Mouse (Mus musculus) intestine, postnatal 0 days (tissue): ENCODE measurements around the gene Rxfp1. TPM values are rescaled to one million over a fixed set of nuclear protein-coding genes. Genes with fewer than 3 reads are reported as not detected.
"Not testable (repeated sequence)": the region's sequence is repeated elsewhere in the genome, so short reads cannot be mapped to it uniquely, and the experiment has no call there.

Experiments
- ATAC-seq: fragments of 200-750 bp; cut with Nextera tagmentation; 2 replicates; pipeline ENCODE4 v1.8.0; 2017; ENCODE audit warnings: mild to moderate bottlenecking, moderate TSS enrichment, moderate library complexity
- H3K27ac ChIP-seq: fragments of 300-500 bp; sonication (generic); 2 replicates; pipeline ENCODE4 v1.5.1; 2014; ENCODE audit warnings: mild to moderate bottlenecking, low read depth, low read length, moderate library complexity
- H3K27me3 ChIP-seq: fragments of 300-500 bp; sonication (generic); replicated peaks from 2 replicates; pipeline ENCODE4 v1.6.1; 2014; ENCODE audit warnings: low read length, mixed read lengths; ENCODE audit not compliant: control insufficient read depth, insufficient read depth
- H3K36me3 ChIP-seq: fragments of 300-500 bp; sonication (generic); 2 replicates; pipeline ENCODE4 v1.6.1; 2014; ENCODE audit warnings: mild to moderate bottlenecking, moderate library complexity; ENCODE audit not compliant: control insufficient read depth, insufficient read depth
- H3K4me1 ChIP-seq: fragments of 300-500 bp; sonication (generic); replicated peaks from 2 replicates; pipeline ENCODE4 v1.6.1; 2014; ENCODE audit warnings: antibody characterized with exemption, low read length, mixed read lengths; ENCODE audit not compliant: control insufficient read depth, insufficient read depth
- H3K4me2 ChIP-seq: fragments of 300-500 bp; sonication (generic); replicated peaks from 2 replicates; pipeline ENCODE4 v1.6.1; 2014; ENCODE audit warnings: low read depth, mild to moderate bottlenecking, moderate library complexity
- H3K4me3 ChIP-seq: fragments of 300-500 bp; sonication (generic); 2 replicates; pipeline ENCODE4 v1.5.1; 2014; ENCODE audit warnings: low read depth, low read length
- H3K9ac ChIP-seq: fragments of 300-500 bp; sonication (generic); 2 replicates; pipeline ENCODE4 v1.6.1; 2014; ENCODE audit warnings: mild to moderate bottlenecking, low read depth, low read length
- H3K9me3 ChIP-seq: fragments of 300-500 bp; sonication (generic); 2 replicates; pipeline ENCODE4 v1.6.1; 2016; ENCODE audit warnings: mixed run types; ENCODE audit not compliant: control insufficient read depth
- CTCF ChIP-seq: sonication (generic); IDR thresholded peaks from 2 replicates; pipeline ENCODE4 v1.5.1; 2016; ENCODE audit warnings: low read depth, mild to moderate bottlenecking, control low read depth, antibody characterized with exemption, moderate library complexity
- WGBS: fragments of 180-500 bp; shearing (Covaris S2); extraction: QIAGEN DNeasy Blood & Tissue Kit; methylation state at CpG from one replicate; pipeline ENCODE4 v1.1.7; 2014; 5-methylcytosine and 5-hydroxymethylcytosine counted together
- polyA plus RNA-seq: library from polyadenylated mRNA; unstranded; fragments of >200 nt; fragmentation: Nextera tagmentation; extraction: Ambion mirVana; gene quantifications from 2 replicates; pipeline ENCODE4 v1.2.1, GENCODE M21; 2015

Gene Rxfp1
- polyA plus RNA-seq, 1 experiment from 2014 or later: 0.03 TPM

DNA sequence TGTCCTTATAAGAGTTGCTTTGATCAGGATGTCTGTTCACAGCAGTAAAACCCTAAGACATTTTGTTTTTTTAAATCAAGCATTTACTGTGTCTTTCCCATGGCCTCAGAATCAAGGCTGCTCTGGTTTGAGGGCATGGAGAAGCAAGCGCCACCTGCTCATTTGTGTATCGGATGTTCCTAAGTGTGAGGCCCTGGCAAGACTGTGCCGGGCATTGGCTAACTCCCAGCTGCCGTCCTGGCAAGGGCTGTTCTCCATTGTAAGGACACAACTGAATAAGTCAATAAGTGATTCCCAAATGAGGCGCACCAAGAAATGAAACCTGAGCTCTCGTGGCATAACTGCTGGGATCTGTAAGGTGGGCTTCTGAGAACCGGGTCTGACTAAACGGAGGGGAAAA lies 31.2 kb downstream of the Rxfp1 start:
- no peak for ATAC-seq
- no peak overlapping the region for H3K4me3 ChIP-seq
- no peak overlapping the region for H3K4me2 ChIP-seq
- no peaks in the 10 kb centered on the region for H3K36me3 ChIP-seq
- no peaks in the 10 kb centered on the region for H3K4me1 ChIP-seq
- no peaks in the 10 kb centered on the region for H3K27me3 ChIP-seq
- H3K9ac ChIP-seq: no peak overlapping the region
- TF ChIP-seq CTCF: no peak
- H3K9me3 ChIP-seq: no peaks in the 10 kb centered on the region
- no peak overlapping the region for H3K27ac ChIP-seq
- WGBS: 90% methylated on average over 8 of the region's 8 CpGs

DNA sequence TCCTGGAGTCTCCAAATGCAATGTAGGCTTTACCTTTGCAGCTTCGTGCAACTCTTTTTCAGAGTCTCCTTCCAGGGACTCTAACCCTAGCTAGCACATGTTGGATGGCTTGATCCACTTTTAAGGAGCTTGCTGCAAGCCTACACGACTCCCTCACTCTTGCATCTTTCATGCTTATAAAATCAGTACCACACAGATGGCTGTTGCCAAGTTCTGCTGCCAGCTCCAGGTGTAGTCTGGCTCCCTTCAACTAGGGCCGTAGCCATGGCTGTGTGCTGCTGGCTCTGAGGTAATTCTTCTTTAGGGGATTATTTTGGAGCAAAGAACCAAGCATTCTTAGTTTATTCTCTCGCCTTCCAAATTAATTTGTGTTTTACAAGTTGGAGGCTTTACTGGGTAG lies 34.5 kb downstream of the Rxfp1 start:
- no peak for ATAC-seq
- H3K4me3 ChIP-seq: no peak overlapping the region
- H3K4me2 ChIP-seq: no peak overlapping the region
- H3K9me3 ChIP-seq: no peaks in the 10 kb centered on the region
- TF ChIP-seq CTCF: no peak
- H3K27me3 ChIP-seq: no peaks in the 10 kb centered on the region
- H3K4me1 ChIP-seq: no peaks in the 10 kb centered on the region
- no peaks in the 10 kb centered on the region for H3K36me3 ChIP-seq
- WGBS: 85% methylated on average over 4 of the region's 4 CpGs
- H3K9ac ChIP-seq: no peak overlapping the region
- no peak overlapping the region for H3K27ac ChIP-seq

DNA sequence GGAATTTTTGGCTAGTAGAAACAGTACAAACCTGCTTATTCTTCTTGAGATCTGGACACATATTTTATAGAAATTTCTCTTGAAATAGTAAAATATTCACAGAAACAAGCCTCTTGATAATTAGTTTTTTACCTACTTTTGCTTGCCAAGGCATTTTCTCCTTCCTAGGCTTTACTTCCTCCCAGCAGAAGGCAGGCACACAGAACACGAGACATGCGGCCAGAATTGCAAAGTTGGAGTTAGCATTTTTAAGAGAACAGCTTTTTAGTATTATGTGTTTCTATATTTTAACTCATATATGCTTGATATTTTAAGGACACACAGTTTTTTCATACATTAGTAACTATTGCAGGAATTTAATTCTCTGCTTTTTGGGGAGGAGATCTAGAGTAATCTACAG lies 45.7 kb downstream of the Rxfp1 start:
- Histone ChIP-seq H3K27ac (no peak overlapping the region), H3K36me3 (no peaks in the 10 kb centered on the region), H3K9me3 (no peaks in the 10 kb centered on the region), H3K4me2 (no peak overlapping the region), H3K27me3 (no peaks in the 10 kb centered on the region), H3K4me3 (no peak overlapping the region), H3K4me1 (no peaks in the 10 kb centered on the region), H3K9ac (no peak overlapping the region)
- ATAC-seq: no peak
- no peak for TF ChIP-seq CTCF
- WGBS: 94% methylated on average over 2 of the region's 2 CpGs

DNA sequence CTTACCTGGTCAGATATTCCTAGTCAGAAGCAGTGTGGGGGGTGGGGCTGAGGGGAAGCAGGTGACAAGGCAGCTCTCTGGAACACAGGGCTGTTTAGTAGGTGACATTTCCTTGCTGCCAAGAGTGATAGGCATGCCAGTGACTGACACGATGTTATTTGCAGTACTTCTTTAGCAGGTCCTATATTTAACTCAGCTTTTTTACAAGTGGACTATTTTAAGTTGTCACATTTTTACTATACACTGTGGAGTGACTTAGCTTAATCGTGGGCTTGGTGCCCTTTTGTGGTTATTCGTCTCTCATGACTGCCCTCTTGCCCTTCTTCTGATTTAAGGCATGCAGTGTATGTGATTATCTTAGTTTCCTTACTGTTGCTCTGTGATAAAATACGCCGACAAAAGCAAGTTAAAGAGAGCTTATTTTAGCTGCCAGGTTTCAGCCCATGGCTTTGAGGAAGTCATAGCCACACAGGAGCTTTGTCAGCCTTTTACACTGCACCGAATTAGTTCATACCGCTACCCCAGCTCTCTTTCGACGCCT lies 47.5 kb downstream of the Rxfp1 start:
- no peaks in the 10 kb centered on the region for H3K4me1 ChIP-seq
- H3K27me3 ChIP-seq: no peaks in the 10 kb centered on the region
- no peak overlapping the region for H3K27ac ChIP-seq
- no peaks in the 10 kb centered on the region for H3K9me3 ChIP-seq
- H3K4me2 ChIP-seq: no peak overlapping the region
- H3K9ac ChIP-seq: no peak overlapping the region
- ATAC-seq: no peak
- no peaks in the 10 kb centered on the region for H3K36me3 ChIP-seq
- 84% methylated on average over 9 of the region's 9 CpGs for WGBS
- no peak overlapping the region for H3K4me3 ChIP-seq
- no peak for TF ChIP-seq CTCF

DNA sequence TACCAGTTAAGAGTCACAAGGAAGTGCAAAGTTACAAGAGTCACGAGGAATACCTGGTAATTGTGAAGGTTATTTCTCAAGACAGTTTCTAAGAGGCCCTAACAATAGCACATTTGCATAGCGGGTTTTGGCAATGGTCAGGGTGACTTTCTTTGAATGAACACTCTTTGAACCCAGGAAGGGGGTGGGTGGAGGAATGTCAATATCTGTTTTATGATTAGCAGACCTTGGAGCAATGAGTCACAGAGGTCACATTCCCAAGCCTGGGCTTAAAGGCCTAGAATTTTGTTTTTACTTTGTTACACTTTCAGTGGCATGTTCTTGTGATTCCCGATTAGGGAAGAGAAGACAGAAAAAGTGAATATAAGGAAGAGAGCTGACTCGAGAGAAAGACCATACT lies 49.6 kb downstream of the Rxfp1 start:
- H3K4me1 ChIP-seq, ATAC-seq, H3K9ac ChIP-seq, H3K27me3 ChIP-seq, H3K4me2 ChIP-seq, H3K27ac ChIP-seq, H3K9me3 ChIP-seq, H3K36me3 ChIP-seq, H3K4me3 ChIP-seq: not testable (repeated sequence)
- WGBS: 76% methylated on average over 4 of the region's 4 CpGs

DNA sequence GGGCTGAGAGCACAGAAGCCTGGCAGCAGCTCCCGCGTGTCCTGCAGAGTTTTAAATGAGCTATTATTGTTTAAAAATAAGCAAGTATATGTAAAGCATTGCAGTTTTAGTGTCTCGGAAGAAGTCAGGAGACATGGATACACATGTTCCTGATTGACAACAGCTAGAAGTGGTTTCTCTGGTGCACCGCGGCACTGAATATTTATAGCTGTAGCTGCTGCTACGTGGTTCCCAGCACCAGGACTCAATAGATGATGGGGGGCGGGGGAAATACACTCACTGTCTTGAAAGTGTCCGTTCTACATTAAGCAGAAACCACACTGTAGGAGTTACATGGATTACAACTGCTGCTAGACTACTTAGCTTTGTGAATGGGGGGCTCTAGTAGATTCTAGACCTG lies 54.2 kb downstream of the Rxfp1 start:
- Histone ChIP-seq H3K36me3 (no peaks in the 10 kb centered on the region), H3K9ac (no peak overlapping the region), H3K4me3 (no peak overlapping the region), H3K27ac (no peak overlapping the region), H3K4me1 (no peaks in the 10 kb centered on the region), H3K9me3 (no peaks in the 10 kb centered on the region), H3K4me2 (no peak overlapping the region), H3K27me3 (no peaks in the 10 kb centered on the region)
- no peak for TF ChIP-seq CTCF
- ATAC-seq: no peak
- 71% methylated on average over 8 of the region's 8 CpGs for WGBS

DNA sequence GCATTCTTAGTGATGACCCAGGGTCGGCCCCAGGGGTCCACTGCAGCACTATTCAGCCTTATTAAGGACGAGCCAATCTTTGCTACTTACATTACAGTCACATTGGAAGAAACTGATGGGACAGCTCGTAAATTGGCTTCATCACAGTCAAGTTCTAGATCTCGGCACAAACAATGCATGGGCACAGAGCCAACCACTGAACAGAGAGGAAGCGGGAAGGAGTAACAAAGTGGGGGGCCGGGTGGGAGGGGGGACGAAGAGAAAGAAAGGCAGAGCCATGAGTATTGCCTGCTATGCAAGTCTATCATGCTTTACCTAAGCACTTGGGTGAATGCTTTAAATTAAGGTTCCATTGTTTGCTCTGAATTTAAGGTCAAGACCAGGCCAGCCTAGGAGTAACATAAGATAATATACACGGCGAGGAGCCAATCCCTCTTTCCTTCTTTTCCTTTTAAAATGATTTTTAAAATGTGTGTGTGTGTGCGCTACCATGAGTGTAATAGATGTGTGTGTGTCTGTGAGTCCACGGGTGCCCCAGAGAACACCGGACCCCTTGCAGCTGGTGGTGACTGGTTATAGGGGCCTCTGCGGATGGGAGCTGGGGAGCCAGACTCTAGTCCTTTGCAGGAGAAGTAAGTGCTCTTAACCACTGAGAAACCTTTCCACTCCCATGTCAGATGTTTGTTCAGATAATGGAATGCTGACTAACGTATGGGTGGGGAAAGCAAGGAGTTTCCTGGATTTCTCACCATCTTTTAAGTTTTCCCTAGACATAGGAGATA lies 55.1 kb downstream of the Rxfp1 start:
- no peak for TF ChIP-seq CTCF
- Histone ChIP-seq H3K4me1 (no peaks in the 10 kb centered on the region), H3K27ac (no peak overlapping the region), H3K9ac (no peak overlapping the region), H3K9me3 (no peaks in the 10 kb centered on the region), H3K4me3 (no peak overlapping the region), H3K27me3 (no peaks in the 10 kb centered on the region), H3K36me3 (no peaks in the 10 kb centered on the region), H3K4me2 (no peak overlapping the region)
- 64% methylated on average over 14 of the region's 14 CpGs for whole genome bisulfite sequencing
- ATAC-seq: no peak
